Mouse (Mus musculus) forebrain, embryonic 14.5 days (tissue): Measurements from ENCODE around the gene Arf3. TPM values are rescaled to one million over a fixed set of nuclear protein-coding genes. Genes with fewer than 3 reads are reported as not detected.
"Not testable (repeated sequence)": the region's sequence is repeated elsewhere in the genome, so short reads cannot be mapped to it uniquely, and the experiment has no call there.

Source experiments
- ATAC-seq: fragments of 200-750 bp; cut with Nextera tagmentation; 2 replicates; pipeline ENCODE4 v1.8.0; 2017; ENCODE audit warnings: mild to moderate bottlenecking, moderate library complexity
- DNase-seq: peaks from one replicate; pipeline ENCODE4 v3.0.0-alpha.2; 2015; ENCODE audit warnings: low spot score
- H3K27ac ChIP-seq: fragments of 300-500 bp; sonication (generic); 2 replicates; pipeline ENCODE4 v1.5.1; 2014; ENCODE audit warnings: low read depth, mild to moderate bottlenecking, control low read depth, low read length, moderate library complexity
- H3K27me3 ChIP-seq: fragments of 300-500 bp; sonication (generic); replicated peaks from 2 replicates; pipeline ENCODE4 v1.6.1; 2014; ENCODE audit warnings: low read length, control low read depth, mixed read lengths; ENCODE audit not compliant: control insufficient read depth, insufficient read depth
- H3K36me3 ChIP-seq: fragments of 300-500 bp; sonication (generic); 2 replicates; pipeline ENCODE4 v1.6.1; 2014; ENCODE audit warnings: low read length, control low read depth; ENCODE audit not compliant: control insufficient read depth, insufficient read depth
- H3K4me1 ChIP-seq: fragments of 300-500 bp; sonication (generic); 2 replicates; pipeline ENCODE4 v1.6.1; 2014; ENCODE audit warnings: antibody characterized with exemption, low read length, control low read depth; ENCODE audit not compliant: control insufficient read depth, insufficient read depth
- H3K4me2 ChIP-seq: fragments of 300-500 bp; sonication (generic); 2 replicates; pipeline ENCODE4 v1.6.1; 2014; ENCODE audit warnings: mild to moderate bottlenecking, control low read depth, low read length
- H3K4me3 ChIP-seq: fragments of 300-500 bp; sonication (generic); 2 replicates; pipeline ENCODE4 v1.5.1; 2014; ENCODE audit warnings: low read depth, low read length, control low read depth
- H3K9ac ChIP-seq: fragments of 300-500 bp; sonication (generic); 2 replicates; pipeline ENCODE4 v1.6.1; 2014; ENCODE audit warnings: mild to moderate bottlenecking, low read length, control low read depth, moderate library complexity
- H3K9me3 ChIP-seq: fragments of 300-500 bp; sonication (generic); replicated peaks from 2 replicates; pipeline ENCODE4 v1.6.1; 2016; ENCODE audit warnings: low read length, control low read depth, mixed read lengths; ENCODE audit not compliant: control insufficient read depth
- WGBS: fragments of 180-500 bp; shearing (Covaris S2); extraction: QIAGEN DNeasy Blood & Tissue Kit; methylation state at CpG from one replicate; pipeline ENCODE4 v1.1.7; 2014; 5-methylcytosine and 5-hydroxymethylcytosine counted together
- polyA plus RNA-seq: library from polyadenylated mRNA; unstranded; fragments of >200 nt; fragmentation: Nextera tagmentation; extraction: Ambion mirVana; gene quantifications from 2 replicates; pipeline ENCODE4 v1.2.1, GENCODE M21; 2014

Gene Arf3
- polyA plus RNA-seq: 31.7 and 41.4 TPM in 2 replicates

DNA sequence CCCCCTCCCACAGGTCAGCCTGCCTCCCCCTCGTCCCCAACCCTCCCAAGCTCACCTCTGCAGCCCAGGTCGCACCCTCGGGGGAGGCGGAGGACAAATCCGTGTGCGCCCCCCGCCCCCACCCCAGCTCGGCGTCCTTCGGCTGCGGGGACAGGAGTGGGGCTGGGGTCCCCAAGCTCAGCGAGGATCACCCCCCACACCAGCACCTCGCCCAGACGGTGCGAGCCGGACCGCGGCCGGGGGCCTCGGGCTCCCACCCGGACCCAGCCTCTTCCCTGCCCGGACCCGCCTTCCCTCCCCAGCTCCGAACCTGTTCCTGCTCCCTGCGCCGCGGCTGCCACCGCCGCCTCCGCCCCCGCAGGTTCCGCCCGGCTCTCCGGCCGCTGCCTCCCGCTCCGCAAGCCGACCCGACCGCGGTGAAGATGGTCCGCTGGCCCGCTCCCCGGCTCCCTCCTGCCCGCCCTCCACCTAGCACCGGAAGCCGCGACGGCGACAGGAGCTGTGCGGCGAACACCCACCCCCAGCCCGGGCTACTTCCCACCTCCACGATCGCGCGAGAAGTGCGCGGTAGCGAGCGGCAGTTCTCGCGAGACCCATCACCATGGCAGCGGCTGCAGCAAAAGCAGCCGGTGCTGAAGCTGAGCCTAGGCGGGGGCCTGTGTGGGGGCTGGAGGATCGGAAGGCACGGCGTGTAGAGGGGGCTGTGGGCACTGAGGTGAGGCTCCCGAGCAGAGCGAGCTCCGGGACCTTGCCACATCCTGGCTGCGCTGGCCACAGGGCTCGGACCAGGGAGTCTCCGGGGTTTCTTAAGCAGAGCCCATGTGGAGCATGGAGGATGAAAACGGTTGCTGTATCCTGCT is at the start of gene Arf3:
Gene Arf3 (minus strand): TSS at position 545 of the 860 bp plus-strand sequence.
- peaks cover 10% of the 10 kb centered on the region for H3K4me1 ChIP-seq
- peaks cover 3% of the 10 kb centered on the region; the same call in 1 of the 2 replicates for H3K27me3 ChIP-seq
- WGBS: under 1% methylated on average over 67 of the region's 76 CpGs
- peak; percentile 98 for DNase-seq
- peak within 1 kb of the TSS; percentile 80 for H3K4me2 ChIP-seq
- peaks cover 28% of the 10 kb centered on the region for H3K36me3 ChIP-seq
- peak within 1 kb of the TSS; percentile 86 for H3K27ac ChIP-seq
- H3K9me3 ChIP-seq: no peaks in the 10 kb centered on the region
- H3K4me3 ChIP-seq: peak within 1 kb of the TSS; percentile 97
- ATAC-seq: peak; percentile 97
- peak within 1 kb of the TSS; percentile 96 for H3K9ac ChIP-seq

DNA sequence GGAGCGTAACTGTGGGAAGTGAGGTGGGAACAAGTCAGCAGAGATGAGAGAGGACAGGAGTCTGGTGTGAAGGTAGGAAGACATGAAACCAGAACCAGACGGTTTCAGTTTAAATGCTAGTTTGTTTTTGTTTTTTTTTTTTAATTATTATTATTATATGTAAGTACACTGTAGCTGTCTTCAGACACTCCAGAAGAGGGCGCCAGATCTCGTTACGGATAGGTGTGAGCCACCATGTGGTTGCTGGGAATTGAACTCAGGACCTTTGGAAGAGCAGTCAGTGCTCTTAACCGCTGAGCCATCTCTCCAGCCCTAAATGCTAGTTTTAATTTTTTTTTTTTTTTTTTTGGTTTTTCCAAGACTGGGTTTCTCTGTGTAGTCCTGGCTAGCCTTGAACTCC is 47.2 kb upstream of the Arf3 start:
- H3K4me2 ChIP-seq, ATAC-seq, DNase-seq, H3K9ac ChIP-seq, H3K4me1 ChIP-seq, H3K27ac ChIP-seq, H3K9me3 ChIP-seq, H3K4me3 ChIP-seq: not testable (repeated sequence)
- 74% methylated on average over 6 of the region's 6 CpGs for WGBS
- H3K27me3 ChIP-seq: peaks cover 55% of the 10 kb centered on the region
- peaks cover 31% of the 10 kb centered on the region for H3K36me3 ChIP-seq

DNA sequence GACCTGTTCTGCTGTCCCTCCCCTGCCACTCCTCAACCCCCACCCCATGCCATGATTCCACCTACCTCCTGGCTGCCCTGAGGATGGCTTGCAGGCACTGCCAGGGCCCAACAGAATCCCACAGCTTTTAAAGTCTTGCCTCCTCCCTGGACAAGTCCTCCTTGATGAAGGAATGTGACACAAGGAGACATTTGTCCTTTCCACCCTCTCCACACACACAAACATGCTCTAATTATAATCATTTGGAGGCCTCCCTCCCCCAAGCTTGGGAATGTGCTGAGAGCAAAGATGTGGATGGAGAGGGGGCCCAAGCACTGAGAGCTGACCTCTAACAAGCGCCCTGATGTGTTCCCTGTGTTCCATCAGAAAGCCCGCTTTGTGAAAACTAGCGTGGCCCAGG is 46.4 kb upstream of the Arf3 start, which contains the start of gene Ddn:
Gene Ddn (minus strand): TSS at position 101 of the 400 bp plus-strand sequence.
- no peak for ATAC-seq
- 46% methylated on average over 3 of the region's 3 CpGs for WGBS
- Histone ChIP-seq H3K9me3 (no peaks in the 10 kb centered on the region), H3K4me2 (peak within 1 kb of the TSS; percentile 65), H3K4me3 (peak within 1 kb of the TSS; percentile 36; the same call in 1 of the 2 replicates), H3K27me3 (peaks cover 63% of the 10 kb centered on the region), H3K27ac (no peak within 1 kb of the TSS), H3K4me1 (peaks cover 6% of the 10 kb centered on the region; the same call in 1 of the 2 replicates), H3K9ac (no peak within 1 kb of the TSS; the same call in 1 of the 2 replicates), H3K36me3 (peaks cover 23% of the 10 kb centered on the region)
- no peak for DNase-seq

- no peak overlapping the region for H3K9ac ChIP-seq
- no peak overlapping the region for H3K4me3 ChIP-seq
- ATAC-seq (no peak), DNase-seq (no peak)
- 7% methylated on average over 6 of the region's 6 CpGs for WGBS
- H3K36me3 ChIP-seq: peaks cover 17% of the 10 kb centered on the region
- H3K27me3 ChIP-seq: peaks cover 70% of the 10 kb centered on the region
- H3K4me1 ChIP-seq: peaks cover 6% of the 10 kb centered on the region; the same call in 1 of the 2 replicates
- H3K27ac ChIP-seq: no peak overlapping the region
- H3K4me2 ChIP-seq: peak overlapping the region; percentile 65
- H3K9me3 ChIP-seq: no peaks in the 10 kb centered on the region
These were observed 45.7 kb upstream of the Arf3 start for GRCm38 (mm10) chr15:98808651-98809134.

- Histone ChIP-seq H3K9me3 (no peaks in the 10 kb centered on the region), H3K4me1 (peaks cover 6% of the 10 kb centered on the region; the same call in 1 of the 2 replicates), H3K36me3 (peaks cover 11% of the 10 kb centered on the region), H3K27me3 (peaks cover 76% of the 10 kb centered on the region), H3K9ac (peak overlapping the region; percentile 55; the same call in 1 of the 2 replicates), H3K4me2 (peak overlapping the region; percentile 65), H3K4me3 (peak overlapping the region; percentile 36), H3K27ac (no peak overlapping the region)
- under 1% methylated on average over 32 of the region's 34 CpGs for WGBS
- DNase-seq: peak; percentile 60
- ATAC-seq: peak; percentile 33; the same call in 1 of the 2 replicates
These were observed 45.1 kb upstream of the Arf3 start for GRCm38 (mm10) chr15:98807895-98808650.

- Histone ChIP-seq H3K9ac (peak overlapping the region; percentile 55; the same call in 1 of the 2 replicates), H3K9me3 (no peaks in the 10 kb centered on the region), H3K4me3 (peak overlapping the region; percentile 36), H3K36me3 (0 out of 2 replicates have a peak, but pooled peaks cover 3% of the 10 kb centered on the region), H3K4me1 (peaks cover 6% of the 10 kb centered on the region; the same call in 1 of the 2 replicates), H3K4me2 (peak overlapping the region; percentile 65), H3K27ac (no peak overlapping the region), H3K27me3 (peaks cover 86% of the 10 kb centered on the region)
- ATAC-seq (no peak), DNase-seq (no peak)
- under 1% methylated on average over 54 of the region's 58 CpGs for WGBS
These were observed 44.1 kb upstream of the Arf3 start for GRCm38 (mm10) chr15:98806809-98807770.

- Histone ChIP-seq H3K27me3 (peaks cover 95% of the 10 kb centered on the region), H3K4me1 (peaks cover 6% of the 10 kb centered on the region; the same call in 1 of the 2 replicates), H3K27ac (no peak overlapping the region), H3K9ac (no peak overlapping the region), H3K4me3 (peak overlapping the region; percentile 37), H3K36me3 (0 out of 2 replicates have a peak, but pooled peaks cover 3% of the 10 kb centered on the region), H3K9me3 (no peaks in the 10 kb centered on the region), H3K4me2 (peak overlapping the region; percentile 76; the same call in 1 of the 2 replicates)
- ATAC-seq (no peak), DNase-seq (no peak)
- 2% methylated on average over 30 of the region's 30 CpGs for WGBS
These were observed 43.2 kb upstream of the Arf3 start for GRCm38 (mm10) chr15:98806071-98806808.
